Mouse (Mus musculus): Measurements from ENCODE around the gene Cdk5rap3. TPM values are rescaled to one million over a fixed set of nuclear protein-coding genes. Genes with fewer than 3 reads are reported as not detected.

The Cdk5rap3 gene
- polyA plus RNA-seq, 1 experiment: 41.6 TPM

DNA sequence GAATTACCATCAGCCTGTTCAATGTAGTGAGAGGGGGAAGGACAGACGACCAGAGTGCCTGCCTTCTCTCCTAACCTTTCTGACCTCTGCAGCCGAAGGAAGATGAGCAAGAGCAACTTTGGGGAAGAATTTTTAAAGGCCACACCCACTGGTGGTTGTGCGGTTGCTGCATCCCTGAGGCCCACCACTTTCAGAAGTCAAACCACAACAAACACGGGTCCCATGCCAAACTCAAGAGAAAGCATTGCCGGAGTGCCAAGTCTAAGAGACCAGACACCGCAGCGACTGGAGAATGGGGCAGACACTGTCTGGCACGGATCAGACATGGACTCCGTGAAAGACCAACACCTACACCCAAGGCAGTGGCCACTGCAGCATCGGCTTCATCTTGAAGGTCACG, 8.6 kb upstream of the Cdk5rap3 start:
- Histone ChIP-seq H3K4me3 (replicated peaks) (no peak overlapping the region), H3K36me3 (replicated peaks; ENCODE audit: low read length) (no peaks in the 10 kb centered on the region), H3K4me1 (peaks cover 66% of the 10 kb centered on the region), H3K9me3 (no peaks in the 10 kb centered on the region), H3K27me3 (replicated peaks) (peaks cover 23% of the 10 kb centered on the region)
- TF ChIP-seq GATA1 (IDR thresholded peaks at IDR 0.05; ENCODE audit: borderline replicate concordance, low read length) (no peak), FLI1 (IDR thresholded peaks at IDR 0.05; ENCODE audit: low read length) (no peak)

DNA sequence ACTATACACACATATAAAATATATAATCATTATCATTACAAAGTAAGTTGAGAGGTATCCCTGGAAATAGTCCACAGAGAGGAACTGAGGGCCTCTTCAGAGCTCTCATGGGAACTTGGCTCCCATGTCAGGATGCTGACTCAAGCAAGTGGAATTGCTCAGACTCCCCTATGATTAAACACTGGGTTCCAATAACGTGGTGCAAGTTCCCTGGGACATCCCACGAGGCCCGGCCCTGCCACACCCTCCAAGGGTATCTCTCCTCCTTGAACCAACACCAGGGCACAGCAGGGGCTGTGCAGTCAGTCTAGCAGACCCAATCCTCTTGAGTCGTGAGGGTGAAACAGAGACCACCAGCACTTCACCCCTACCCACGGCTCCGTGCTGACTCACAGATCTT, 2.7 kb upstream of the Cdk5rap3 start:
- Histone ChIP-seq H3K27me3 (replicated peaks) (peaks cover 7% of the 10 kb centered on the region), H3K9me3 (no peaks in the 10 kb centered on the region), H3K36me3 (replicated peaks; ENCODE audit: low read length) (peaks cover 4% of the 10 kb centered on the region), H3K4me3 (replicated peaks) (no peak overlapping the region), H3K4me1 (peaks cover 51% of the 10 kb centered on the region)
- TF ChIP-seq FLI1 (IDR thresholded peaks at IDR 0.05; ENCODE audit: low read length): no peak
- TF ChIP-seq GATA1 (IDR thresholded peaks at IDR 0.05; ENCODE audit: borderline replicate concordance, low read length): no peak

DNA sequence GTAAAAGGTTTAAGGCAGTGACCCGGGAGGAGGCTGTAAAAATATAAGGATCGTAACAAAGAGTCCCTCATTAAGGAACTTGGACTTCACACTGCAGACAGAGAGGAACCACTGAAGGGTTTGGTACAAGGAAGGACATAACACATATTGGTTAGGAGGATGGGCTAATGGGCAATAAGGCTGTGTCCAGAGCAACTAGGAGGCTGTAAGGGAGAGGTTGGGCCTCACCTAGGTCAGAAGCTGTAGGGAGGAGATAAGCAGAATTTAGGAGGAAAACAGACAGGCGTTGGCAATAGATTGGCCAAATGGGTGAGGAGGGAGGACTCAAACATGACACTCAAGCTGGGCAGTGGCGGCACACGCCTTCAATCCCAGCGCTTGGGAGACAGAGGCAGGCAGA, 1.1 kb upstream of the Cdk5rap3 start:
- Histone ChIP-seq H3K27me3 (replicated peaks) (peaks cover 7% of the 10 kb centered on the region), H3K9me3 (no peaks in the 10 kb centered on the region), H3K4me1 (peaks cover 55% of the 10 kb centered on the region), H3K36me3 (replicated peaks; ENCODE audit: low read length) (peaks cover 19% of the 10 kb centered on the region), H3K4me3 (replicated peaks) (no peak overlapping the region)
- TF ChIP-seq FLI1 (IDR thresholded peaks at IDR 0.05; ENCODE audit: low read length): no peak
- TF ChIP-seq GATA1 (IDR thresholded peaks at IDR 0.05; ENCODE audit: borderline replicate concordance, low read length): no peak

- peaks cover 7% of the 10 kb centered on the region for H3K27me3 ChIP-seq (replicated peaks)
- H3K4me1 ChIP-seq: peaks cover 55% of the 10 kb centered on the region
- peak overlapping the region; percentile 93 for H3K4me3 ChIP-seq (replicated peaks)
- TF ChIP-seq GATA1 (IDR thresholded peaks at IDR 0.05; ENCODE audit: borderline replicate concordance, low read length) (no peak), FLI1 (IDR thresholded peaks at IDR 0.05; ENCODE audit: low read length) (no peak)
- no peaks in the 10 kb centered on the region for H3K9me3 ChIP-seq
- H3K36me3 ChIP-seq (replicated peaks; ENCODE audit: low read length): peaks cover 24% of the 10 kb centered on the region
Observed at GRCm38 (mm10) chr11:96916885-96917396, 645 bp upstream of the Cdk5rap3 start.

DNA sequence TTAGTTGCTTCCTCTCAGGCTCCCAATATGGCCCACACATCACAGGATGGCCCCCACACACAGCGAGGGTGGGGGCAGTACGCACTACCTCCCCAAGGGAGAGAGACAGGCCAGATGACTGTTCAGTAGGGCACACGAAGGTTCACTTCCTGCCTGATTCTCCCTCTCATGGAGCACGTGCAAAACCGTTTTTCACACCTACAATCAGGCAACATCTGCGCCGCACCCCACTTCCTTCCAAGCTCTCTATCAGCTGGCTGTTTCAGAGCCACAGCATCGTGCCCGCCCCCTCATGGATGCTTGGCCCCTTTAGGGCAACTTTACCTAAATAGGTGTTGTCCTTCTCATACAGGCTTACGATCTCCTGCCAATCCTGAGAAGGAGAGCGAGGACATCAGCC, 3.6 kb downstream of the Cdk5rap3 start:
- Histone ChIP-seq H3K27me3 (replicated peaks) (no peaks in the 10 kb centered on the region), H3K36me3 (replicated peaks; ENCODE audit: low read length) (peaks cover 67% of the 10 kb centered on the region), H3K4me1 (peaks cover 44% of the 10 kb centered on the region), H3K9me3 (no peaks in the 10 kb centered on the region), H3K4me3 (replicated peaks) (no peak overlapping the region)
- no peak for TF ChIP-seq FLI1 (IDR thresholded peaks at IDR 0.05; ENCODE audit: low read length)
- TF ChIP-seq GATA1 (IDR thresholded peaks at IDR 0.05; ENCODE audit: borderline replicate concordance, low read length): no peak

DNA sequence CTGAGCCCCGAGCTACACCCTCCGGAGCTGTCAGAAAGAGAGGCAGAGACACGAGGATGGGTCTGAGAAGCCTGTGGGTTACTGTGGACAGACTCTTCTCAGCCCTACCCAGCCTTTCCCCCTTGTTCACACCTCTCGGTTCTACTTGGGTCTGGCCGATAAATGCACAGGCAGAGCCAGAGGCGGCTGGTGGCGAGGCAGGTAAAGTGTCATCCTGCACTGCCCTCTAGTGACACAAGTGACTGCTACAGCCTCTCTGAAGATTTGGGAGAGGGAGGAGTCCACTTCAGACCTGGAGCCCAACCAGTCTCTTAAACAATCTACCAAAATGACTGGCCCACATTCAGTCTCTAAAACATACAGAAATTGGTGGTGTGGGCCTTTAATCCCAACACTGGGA, 6.3 kb downstream of the Cdk5rap3 start:
- Histone ChIP-seq H3K9me3 (no peaks in the 10 kb centered on the region), H3K4me1 (peaks cover 38% of the 10 kb centered on the region), H3K4me3 (replicated peaks) (no peak overlapping the region), H3K36me3 (replicated peaks; ENCODE audit: low read length) (peaks cover 88% of the 10 kb centered on the region), H3K27me3 (replicated peaks) (peaks cover 6% of the 10 kb centered on the region)
- TF ChIP-seq FLI1 (IDR thresholded peaks at IDR 0.05; ENCODE audit: low read length) (no peak), GATA1 (IDR thresholded peaks at IDR 0.05; ENCODE audit: borderline replicate concordance, low read length) (no peak)

GRCm38 (mm10) chr11:96908594-96908993, 7.7 kb downstream of the Cdk5rap3 start:
- Histone ChIP-seq H3K4me1 (peaks cover 34% of the 10 kb centered on the region), H3K27me3 (replicated peaks) (peaks cover 13% of the 10 kb centered on the region), H3K36me3 (replicated peaks; ENCODE audit: low read length) (peaks cover 81% of the 10 kb centered on the region), H3K9me3 (no peaks in the 10 kb centered on the region), H3K4me3 (replicated peaks) (no peak overlapping the region)
- TF ChIP-seq GATA1 (IDR thresholded peaks at IDR 0.05; ENCODE audit: borderline replicate concordance, low read length) (no peak), FLI1 (IDR thresholded peaks at IDR 0.05; ENCODE audit: low read length) (no peak)

DNA sequence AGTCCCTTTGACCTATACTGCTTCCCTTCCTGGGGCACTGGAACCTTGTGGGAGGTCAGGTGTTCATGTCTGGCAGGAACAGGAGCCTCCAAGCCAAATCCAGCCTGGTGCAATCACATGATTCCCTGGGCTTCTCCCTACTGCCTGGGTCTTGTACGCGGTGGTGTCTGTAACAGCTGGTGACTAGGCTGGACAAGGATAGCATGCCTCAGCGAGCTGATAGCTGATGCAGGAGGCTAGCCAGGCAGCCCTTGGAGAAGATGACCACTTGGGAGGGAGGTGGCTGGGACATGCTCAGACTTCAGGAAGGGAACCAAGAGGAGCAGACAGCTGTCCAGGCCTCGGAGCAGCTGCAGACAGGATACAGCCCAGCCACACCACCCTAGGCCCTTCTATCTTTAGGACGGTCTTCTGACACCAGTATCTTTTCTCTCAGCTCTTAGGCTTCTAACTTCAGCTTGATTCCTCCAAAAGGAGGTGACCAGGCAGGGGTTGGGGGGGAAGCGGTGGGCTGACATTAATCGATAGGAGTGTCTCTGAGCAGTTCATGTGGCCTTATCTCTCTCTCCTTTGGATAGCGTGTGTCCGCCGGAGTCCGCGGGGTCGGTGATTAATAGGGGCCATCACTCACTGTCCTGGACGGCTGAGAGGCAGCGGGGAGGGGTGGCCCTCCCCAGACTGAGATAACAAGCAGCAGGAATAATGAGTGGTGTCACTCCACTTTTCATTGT, 9.7 kb downstream of the Cdk5rap3 start:
- peaks cover 32% of the 10 kb centered on the region for H3K4me1 ChIP-seq
- H3K9me3 ChIP-seq: no peaks in the 10 kb centered on the region
- TF ChIP-seq GATA1 (IDR thresholded peaks at IDR 0.05; ENCODE audit: borderline replicate concordance, low read length) (no peak), FLI1 (IDR thresholded peaks at IDR 0.05; ENCODE audit: low read length) (no peak)
- H3K27me3 ChIP-seq (replicated peaks): peaks cover 29% of the 10 kb centered on the region
- no peak overlapping the region for H3K4me3 ChIP-seq (replicated peaks)
- H3K36me3 ChIP-seq (replicated peaks; ENCODE audit: low read length): peaks cover 61% of the 10 kb centered on the region

DNA sequence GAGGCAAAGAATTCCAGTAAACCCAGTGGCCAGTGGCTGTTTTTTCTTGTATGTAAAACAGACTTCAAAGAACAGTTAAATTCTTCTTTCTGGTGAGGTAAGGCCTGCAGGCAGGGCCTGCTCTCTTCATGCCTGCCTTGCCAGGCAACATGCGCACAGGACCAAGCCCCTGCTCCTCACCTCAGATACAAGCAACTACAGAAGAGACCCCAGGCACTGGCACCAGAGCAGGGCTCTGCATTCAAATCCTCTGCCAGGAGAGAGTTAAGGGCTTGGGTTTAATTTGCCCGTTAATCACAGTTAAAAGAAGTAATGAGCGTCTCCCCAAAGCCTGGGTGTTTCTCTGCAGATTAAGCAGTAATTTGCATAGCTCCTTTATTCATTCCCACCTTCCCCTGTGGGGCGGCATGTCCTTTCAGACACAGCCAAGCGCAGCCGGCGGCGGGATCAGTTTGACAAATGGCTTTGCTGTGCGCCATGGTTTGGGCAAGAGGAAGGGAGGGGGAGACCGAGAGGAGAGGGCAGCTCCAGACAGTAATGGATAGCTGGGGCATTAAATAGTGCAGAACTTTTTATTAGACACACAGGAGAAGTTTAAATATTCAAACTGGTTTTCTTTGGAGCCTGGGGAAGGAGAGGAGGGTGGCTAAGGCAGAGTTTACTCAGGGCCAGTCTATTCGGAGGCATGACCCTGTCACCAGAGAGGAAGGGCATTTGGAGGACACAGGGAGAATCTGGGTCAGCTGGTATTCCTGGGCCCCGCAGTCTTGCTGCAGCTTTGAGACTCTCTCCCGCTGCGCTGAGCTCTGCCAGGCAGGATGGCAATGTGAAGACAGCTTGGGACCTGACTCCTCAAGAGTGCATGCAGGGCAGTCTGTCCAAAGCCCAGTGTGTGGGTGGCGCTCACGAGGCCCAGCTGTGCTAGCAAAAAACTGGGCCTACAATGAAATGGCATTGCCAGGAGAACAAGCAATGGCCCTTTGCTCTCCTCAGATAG, 13.4 kb downstream of the Cdk5rap3 start:
- Histone ChIP-seq H3K4me3 (replicated peaks) (no peak overlapping the region), H3K27me3 (replicated peaks) (peaks cover 57% of the 10 kb centered on the region), H3K36me3 (replicated peaks; ENCODE audit: low read length) (peaks cover 24% of the 10 kb centered on the region), H3K4me1 (peaks cover 20% of the 10 kb centered on the region), H3K9me3 (no peaks in the 10 kb centered on the region)
- TF ChIP-seq FLI1 (IDR thresholded peaks at IDR 0.05; ENCODE audit: low read length) (no peak), GATA1 (IDR thresholded peaks at IDR 0.05; ENCODE audit: borderline replicate concordance, low read length) (no peak)

All from megakaryocyte, embryonic 14.5 days (primary cell).